Mouse (Mus musculus) stomach, postnatal 0 days (tissue): ENCODE measurements around the gene Rnpepl1. TPM values are rescaled to one million over a fixed set of nuclear protein-coding genes. Genes with fewer than 3 reads are reported as not detected.

ENCODE experiments used
- ATAC-seq: fragments of 200-750 bp; cut with Nextera tagmentation; 2 replicates; pipeline ENCODE4 v1.8.0; 2017; ENCODE audit not compliant: low FRiP score, low TSS enrichment
- DNase-seq: peaks from one replicate; pipeline ENCODE4 v3.0.0-alpha.2; 2016; ENCODE audit warnings: low spot score
- H3K27ac ChIP-seq: fragments of 300-500 bp; sonication (generic); replicated peaks from 2 replicates; pipeline ENCODE4 v1.5.1; 2014; ENCODE audit warnings: mild to moderate bottlenecking, control low read depth
- H3K27me3 ChIP-seq: fragments of 300-500 bp; sonication (generic); 2 replicates; pipeline ENCODE4 v1.6.1; 2014; ENCODE audit warnings: low read length; ENCODE audit not compliant: control insufficient read depth, insufficient read depth
- H3K36me3 ChIP-seq: fragments of 300-500 bp; sonication (generic); 2 replicates; pipeline ENCODE4 v1.6.1; 2014; ENCODE audit warnings: low read length, mixed read lengths; ENCODE audit not compliant: control insufficient read depth, insufficient read depth
- H3K4me1 ChIP-seq: fragments of 300-500 bp; sonication (generic); replicated peaks from 2 replicates; pipeline ENCODE4 v1.6.1; 2014; ENCODE audit warnings: antibody characterized with exemption; ENCODE audit not compliant: control insufficient read depth, insufficient read depth
- H3K4me2 ChIP-seq: fragments of 300-500 bp; sonication (generic); replicated peaks from 2 replicates; pipeline ENCODE4 v1.6.1; 2014; ENCODE audit warnings: low read depth, mild to moderate bottlenecking, control low read depth, moderate library complexity
- H3K4me3 ChIP-seq: fragments of 300-500 bp; sonication (generic); 2 replicates; pipeline ENCODE4 v1.5.1; 2014; ENCODE audit warnings: low read depth, low read length, control low read depth
- H3K9ac ChIP-seq: fragments of 300-500 bp; sonication (generic); 2 replicates; pipeline ENCODE4 v1.6.1; 2014; ENCODE audit warnings: mild to moderate bottlenecking, low read length, control low read depth, mixed read lengths
- H3K9me3 ChIP-seq: fragments of 300-500 bp; sonication (generic); 2 replicates; pipeline ENCODE4 v1.6.1; 2016; ENCODE audit warnings: low read length; ENCODE audit not compliant: control insufficient read depth
- CTCF ChIP-seq: IDR thresholded peaks from 2 replicates; pipeline ENCODE4 v1.5.1; 2016; ENCODE audit warnings: antibody characterized with exemption, low read depth, mild to moderate bottlenecking, moderate library complexity
- EP300 ChIP-seq: optimal IDR thresholded peaks from 2 replicates; pipeline ENCODE3; 2016; ENCODE audit warnings: antibody characterized with exemption
- WGBS: fragments of 180-500 bp; shearing (Covaris S2); extraction: QIAGEN DNeasy Blood & Tissue Kit; methylation state at CpG from one replicate; pipeline ENCODE4 v1.1.7; 2014; 5-methylcytosine and 5-hydroxymethylcytosine counted together
- polyA plus RNA-seq: library from polyadenylated mRNA; unstranded; fragments of >200 nt; fragmentation: Nextera tagmentation; extraction: Ambion mirVana; gene quantifications from 2 replicates; pipeline ENCODE4 v1.2.1, GENCODE M21; 2015

The Rnpepl1 gene
- polyA plus RNA-seq, 1 experiment from 2014 or later, result 36.7 TPM

GRCm38 (mm10) chr1:92881982-92882381 is 28.6 kb upstream of the Rnpepl1 start:
- no peak for DNase-seq
- Histone ChIP-seq H3K27me3 (no peaks in the 10 kb centered on the region), H3K36me3 (no peaks in the 10 kb centered on the region), H3K4me3 (no peak overlapping the region), H3K4me1 (no peaks in the 10 kb centered on the region), H3K9ac (no peak overlapping the region), H3K4me2 (no peak overlapping the region), H3K27ac (no peak overlapping the region), H3K9me3 (no peaks in the 10 kb centered on the region)
- WGBS, result 84% methylated on average over 6 of the region's 6 CpGs
- TF ChIP-seq EP300, result no peak
- TF ChIP-seq CTCF, result no peak
- no peak for ATAC-seq

GRCm38 (mm10) chr1:92888901-92889655 is 21.5 kb upstream of the Rnpepl1 start:
- WGBS, result 70% methylated on average over 7 of the region's 7 CpGs
- Histone ChIP-seq H3K9ac (no peak overlapping the region), H3K4me1 (no peaks in the 10 kb centered on the region), H3K9me3 (no peaks in the 10 kb centered on the region), H3K27ac (no peak overlapping the region), H3K4me2 (no peak overlapping the region), H3K4me3 (no peak overlapping the region), H3K27me3 (no peaks in the 10 kb centered on the region), H3K36me3 (no peaks in the 10 kb centered on the region)
- no peak for TF ChIP-seq CTCF
- DNase-seq (no peak), ATAC-seq (no peak)

- Histone ChIP-seq H3K4me2 (no peak overlapping the region), H3K27ac (no peak overlapping the region), H3K4me3 (no peak overlapping the region), H3K36me3 (no peaks in the 10 kb centered on the region), H3K9ac (no peak overlapping the region), H3K4me1 (no peaks in the 10 kb centered on the region), H3K27me3 (no peaks in the 10 kb centered on the region), H3K9me3 (no peaks in the 10 kb centered on the region)
- DNase-seq (no peak), ATAC-seq (no peak)
- WGBS, result 60% methylated on average over 3 of the region's 3 CpGs
- TF ChIP-seq EP300, result no peak
- no peak for TF ChIP-seq CTCF
These were observed 17.8 kb upstream of the Rnpepl1 start for GRCm38 (mm10) chr1:92892791-92893190.

GRCm38 (mm10) chr1:92893896-92894295 is 16.7 kb upstream of the Rnpepl1 start:
- Histone ChIP-seq H3K27me3 (no peaks in the 10 kb centered on the region), H3K36me3 (no peaks in the 10 kb centered on the region), H3K9ac (no peak overlapping the region), H3K4me1 (no peaks in the 10 kb centered on the region), H3K9me3 (no peaks in the 10 kb centered on the region), H3K27ac (no peak overlapping the region), H3K4me3 (no peak overlapping the region), H3K4me2 (no peak overlapping the region)
- ATAC-seq (no peak), DNase-seq (no peak)
- no peak for TF ChIP-seq EP300
- TF ChIP-seq CTCF, result no peak
- WGBS, result 64% methylated on average over 3 of the region's 3 CpGs

- Histone ChIP-seq H3K9me3 (no peaks in the 10 kb centered on the region), H3K27ac (no peak overlapping the region), H3K4me2 (no peak overlapping the region), H3K4me3 (no peak overlapping the region), H3K27me3 (no peaks in the 10 kb centered on the region), H3K36me3 (no peaks in the 10 kb centered on the region), H3K4me1 (no peaks in the 10 kb centered on the region), H3K9ac (no peak overlapping the region)
- ATAC-seq (peak; percentile 79), DNase-seq (peak; percentile 75)
- 12% methylated on average over 3 of the region's 3 CpGs for WGBS
- TF ChIP-seq CTCF, result peak; percentile 96
- TF ChIP-seq EP300, result no peak
These were observed 15.5 kb upstream of the Rnpepl1 start for GRCm38 (mm10) chr1:92895089-92895488.

GRCm38 (mm10) chr1:92902786-92903185 is 7.8 kb upstream of the Rnpepl1 start, which contains the start of gene Ankmy1:
Gene Ankmy1 (minus strand): TSS chr1:92902906.
- under 1% methylated on average over 15 of the region's 15 CpGs for WGBS
- Histone ChIP-seq H3K4me3 (no peak within 1 kb of the TSS; the same call in 1 of the 2 replicates), H3K4me2 (peak within 1 kb of the TSS; percentile 38), H3K4me1 (peaks cover 5% of the 10 kb centered on the region; the same call in 1 of the 2 replicates), H3K27ac (no peak within 1 kb of the TSS), H3K36me3 (no peaks in the 10 kb centered on the region), H3K27me3 (no peaks in the 10 kb centered on the region), H3K9ac (0 out of 2 replicates have a peak within 1 kb of the TSS, but pooled peaks have one; percentile 0), H3K9me3 (no peaks in the 10 kb centered on the region)
- ATAC-seq (peak; percentile 20; the same call in 1 of the 2 replicates), DNase-seq (peak; percentile 85)
- TF ChIP-seq CTCF (no peak), EP300 (no peak)
